Mouse (Mus musculus): ENCODE results near the gene Ttll4. TPM values are rescaled to one million over a fixed set of nuclear protein-coding genes. Genes with fewer than 3 reads are reported as not detected.

Gene Ttll4
- polyA plus RNA-seq, 1 experiment from 2014 or later = 15.8 TPM

GRCm38 (mm10) chr1:74713859-74714730 lies 52.5 kb downstream of the Ttll4 start:
- Histone ChIP-seq H3K4me1 (ENCODE audit: control insufficient read depth, insufficient read depth, low read length) (peaks cover 10% of the 10 kb centered on the region), H3K27me3 (ENCODE audit: control insufficient read depth, insufficient read depth, low read length) (no peaks in the 10 kb centered on the region), H3K9me3 (replicated peaks; ENCODE audit: control insufficient read depth, low read length) (no peaks in the 10 kb centered on the region), H3K27ac (ENCODE audit: low read depth, low read length) (no peak overlapping the region), H3K9ac (ENCODE audit: low read depth, low read length) (peak overlapping the region; percentile 85), H3K36me3 (ENCODE audit: control insufficient read depth, insufficient read depth, low read length) (no peaks in the 10 kb centered on the region), H3K4me3 (ENCODE audit: low read depth, low read length) (peak overlapping the region; percentile 61), H3K4me2 (peak overlapping the region; percentile 89)
- no peak for ATAC-seq (replicated peaks; ENCODE audit: insufficient number of reproducible peaks, low FRiP score, low TSS enrichment)
- 18% methylated on average over 12 of the region's 12 CpGs for WGBS (ENCODE audit: insufficient replicate concordance)

- ATAC-seq (replicated peaks; ENCODE audit: insufficient number of reproducible peaks, low FRiP score, low TSS enrichment) = no peak
- Histone ChIP-seq H3K9ac (ENCODE audit: low read depth, low read length) (no peak overlapping the region), H3K4me1 (ENCODE audit: control insufficient read depth, insufficient read depth, low read length) (peaks cover 10% of the 10 kb centered on the region), H3K27ac (ENCODE audit: low read depth, low read length) (no peak overlapping the region), H3K36me3 (ENCODE audit: control insufficient read depth, insufficient read depth, low read length) (no peaks in the 10 kb centered on the region), H3K27me3 (ENCODE audit: control insufficient read depth, insufficient read depth, low read length) (no peaks in the 10 kb centered on the region), H3K9me3 (replicated peaks; ENCODE audit: control insufficient read depth, low read length) (no peaks in the 10 kb centered on the region), H3K4me3 (ENCODE audit: low read depth, low read length) (no peak overlapping the region), H3K4me2 (no peak overlapping the region)
- 34% methylated on average over 2 of the region's 2 CpGs for WGBS (ENCODE audit: insufficient replicate concordance)
These were observed 53.4 kb downstream of the Ttll4 start for GRCm38 (mm10) chr1:74714967-74715366.

GRCm38 (mm10) chr1:74715468-74715867 lies 53.9 kb downstream of the Ttll4 start:
- no peak overlapping the region for H3K4me2 ChIP-seq
- WGBS (ENCODE audit: insufficient replicate concordance) = 67% methylated on average over 5 of the region's 5 CpGs
- H3K27ac ChIP-seq (ENCODE audit: low read depth, low read length) = no peak overlapping the region
- no peaks in the 10 kb centered on the region for H3K27me3 ChIP-seq (ENCODE audit: control insufficient read depth, insufficient read depth, low read length)
- H3K9me3 ChIP-seq (replicated peaks; ENCODE audit: control insufficient read depth, low read length) = no peaks in the 10 kb centered on the region
- no peak for ATAC-seq (replicated peaks; ENCODE audit: insufficient number of reproducible peaks, low FRiP score, low TSS enrichment)
- peaks cover 10% of the 10 kb centered on the region for H3K4me1 ChIP-seq (ENCODE audit: control insufficient read depth, insufficient read depth, low read length)
- no peak overlapping the region for H3K4me3 ChIP-seq (ENCODE audit: low read depth, low read length)
- no peaks in the 10 kb centered on the region for H3K36me3 ChIP-seq (ENCODE audit: control insufficient read depth, insufficient read depth, low read length)
- no peak overlapping the region for H3K9ac ChIP-seq (ENCODE audit: low read depth, low read length)

DNA sequence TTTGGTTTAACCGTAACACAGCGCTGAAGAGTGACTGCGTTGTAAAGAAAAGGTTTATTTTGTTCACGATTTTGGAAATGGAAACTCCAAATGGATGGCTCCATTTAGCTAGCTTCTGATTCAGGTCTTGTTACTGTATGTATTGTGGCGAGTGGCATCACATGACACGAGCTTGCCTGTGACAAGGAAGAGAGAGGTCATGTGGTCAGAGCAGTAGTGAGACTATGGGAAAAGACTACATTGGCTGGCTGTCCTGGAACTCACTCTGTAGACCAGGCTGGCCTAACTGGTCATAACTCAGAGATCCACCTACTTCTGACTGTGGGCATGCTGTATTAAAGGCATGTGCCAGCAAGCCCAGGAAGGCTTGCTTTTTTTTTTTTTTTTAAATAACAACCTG lies 54.3 kb downstream of the Ttll4 start:
- 83% methylated on average over 6 of the region's 6 CpGs for WGBS (ENCODE audit: insufficient replicate concordance)
- H3K4me2 ChIP-seq = no peak overlapping the region

DNA sequence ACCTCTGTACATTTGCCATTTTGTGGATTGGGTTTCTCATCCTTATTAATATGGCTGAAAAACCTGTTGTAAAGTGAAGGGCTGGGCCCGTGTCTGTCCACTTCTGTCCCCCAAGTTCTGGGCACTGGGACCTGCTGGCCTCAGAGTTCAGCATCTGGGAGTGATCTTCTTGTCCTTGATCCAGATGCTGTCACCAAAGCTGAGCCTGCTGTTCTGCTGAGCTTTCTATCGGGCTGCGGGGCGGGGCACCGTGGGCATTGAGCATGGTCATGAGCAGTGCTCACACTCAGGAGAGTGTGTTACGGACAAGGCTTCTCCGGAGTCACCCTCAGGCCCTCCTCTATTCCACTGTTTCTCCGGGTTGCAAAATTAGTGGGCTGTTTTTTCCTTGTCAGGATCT lies 56.6 kb downstream of the Ttll4 start:
- WGBS (ENCODE audit: insufficient replicate concordance) = 81% methylated on average over 8 of the region's 8 CpGs
- H3K4me1 ChIP-seq (ENCODE audit: control insufficient read depth, insufficient read depth, low read length) = peaks cover 3% of the 10 kb centered on the region; the same call in 1 of the 2 replicates
- H3K4me2 ChIP-seq = no peak overlapping the region
- ATAC-seq (replicated peaks; ENCODE audit: insufficient number of reproducible peaks, low FRiP score, low TSS enrichment) = no peak
- no peak overlapping the region for H3K9ac ChIP-seq (ENCODE audit: low read depth, low read length)
- no peaks in the 10 kb centered on the region for H3K36me3 ChIP-seq (ENCODE audit: control insufficient read depth, insufficient read depth, low read length)
- no peak overlapping the region for H3K27ac ChIP-seq (ENCODE audit: low read depth, low read length)
- no peaks in the 10 kb centered on the region for H3K9me3 ChIP-seq (replicated peaks; ENCODE audit: control insufficient read depth, low read length)
- H3K27me3 ChIP-seq (ENCODE audit: control insufficient read depth, insufficient read depth, low read length) = no peaks in the 10 kb centered on the region
- H3K4me3 ChIP-seq (ENCODE audit: low read depth, low read length) = no peak overlapping the region

More for the DNA sequence above, 54.3 kb downstream of the Ttll4 start:
- Histone ChIP-seq H3K36me3 (ENCODE audit: control insufficient read depth, insufficient read depth, low read length) (no peaks in the 10 kb centered on the region), H3K4me3 (ENCODE audit: low read depth, low read length) (no peak overlapping the region), H3K27ac (ENCODE audit: low read depth, low read length) (no peak overlapping the region), H3K9me3 (replicated peaks; ENCODE audit: control insufficient read depth, low read length) (no peaks in the 10 kb centered on the region), H3K9ac (ENCODE audit: low read depth, low read length) (no peak overlapping the region), H3K4me1 (ENCODE audit: control insufficient read depth, insufficient read depth, low read length) (peaks cover 10% of the 10 kb centered on the region), H3K27me3 (ENCODE audit: control insufficient read depth, insufficient read depth, low read length) (no peaks in the 10 kb centered on the region)
- ATAC-seq (replicated peaks; ENCODE audit: insufficient number of reproducible peaks, low FRiP score, low TSS enrichment) = no peak

- Histone ChIP-seq H3K36me3 (ENCODE audit: control insufficient read depth, insufficient read depth, low read length) (no peaks in the 10 kb centered on the region), H3K27ac (ENCODE audit: low read depth, low read length) (no peak overlapping the region), H3K4me1 (ENCODE audit: control insufficient read depth, insufficient read depth, low read length) (0 out of 2 replicates have a peak, but pooled peaks cover 3% of the 10 kb centered on the region), H3K4me3 (ENCODE audit: low read depth, low read length) (no peak overlapping the region), H3K4me2 (no peak overlapping the region), H3K9me3 (replicated peaks; ENCODE audit: control insufficient read depth, low read length) (0 out of 2 replicates have a peak, but pooled peaks cover 3% of the 10 kb centered on the region), H3K27me3 (ENCODE audit: control insufficient read depth, insufficient read depth, low read length) (no peaks in the 10 kb centered on the region), H3K9ac (ENCODE audit: low read depth, low read length) (no peak overlapping the region)
- 77% methylated on average over 3 of the region's 3 CpGs for WGBS (ENCODE audit: insufficient replicate concordance)
- no peak for ATAC-seq (replicated peaks; ENCODE audit: insufficient number of reproducible peaks, low FRiP score, low TSS enrichment)
These were observed 57.7 kb downstream of the Ttll4 start for GRCm38 (mm10) chr1:74719281-74719680.

GRCm38 (mm10) chr1:74721657-74722056 lies 60.1 kb downstream of the Ttll4 start:
- ATAC-seq (replicated peaks; ENCODE audit: insufficient number of reproducible peaks, low FRiP score, low TSS enrichment) = no peak
- Histone ChIP-seq H3K9me3 (replicated peaks; ENCODE audit: control insufficient read depth, low read length) (0 out of 2 replicates have a peak, but pooled peaks cover 3% of the 10 kb centered on the region), H3K27ac (ENCODE audit: low read depth, low read length) (no peak overlapping the region), H3K9ac (ENCODE audit: low read depth, low read length) (no peak overlapping the region), H3K4me3 (ENCODE audit: low read depth, low read length) (no peak overlapping the region), H3K4me1 (ENCODE audit: control insufficient read depth, insufficient read depth, low read length) (no peaks in the 10 kb centered on the region), H3K36me3 (ENCODE audit: control insufficient read depth, insufficient read depth, low read length) (no peaks in the 10 kb centered on the region), H3K27me3 (ENCODE audit: control insufficient read depth, insufficient read depth, low read length) (no peaks in the 10 kb centered on the region), H3K4me2 (no peak overlapping the region)
- WGBS (ENCODE audit: insufficient replicate concordance) = 75% methylated on average over 6 of the region's 6 CpGs

- H3K4me3 ChIP-seq (ENCODE audit: low read depth, low read length) = no peak overlapping the region
- H3K27ac ChIP-seq (ENCODE audit: low read depth, low read length) = no peak overlapping the region
- no peaks in the 10 kb centered on the region for H3K4me1 ChIP-seq (ENCODE audit: control insufficient read depth, insufficient read depth, low read length)
- H3K9me3 ChIP-seq (replicated peaks; ENCODE audit: control insufficient read depth, low read length) = 0 out of 2 replicates have a peak, but pooled peaks cover 3% of the 10 kb centered on the region
- 70% methylated on average over 2 of the region's 2 CpGs for whole genome bisulfite sequencing (ENCODE audit: insufficient replicate concordance)
- no peaks in the 10 kb centered on the region for H3K27me3 ChIP-seq (ENCODE audit: control insufficient read depth, insufficient read depth, low read length)
- ATAC-seq (replicated peaks; ENCODE audit: insufficient number of reproducible peaks, low FRiP score, low TSS enrichment) = no peak
- H3K36me3 ChIP-seq (ENCODE audit: control insufficient read depth, insufficient read depth, low read length) = no peaks in the 10 kb centered on the region
- no peak overlapping the region for H3K9ac ChIP-seq (ENCODE audit: low read depth, low read length)
- H3K4me2 ChIP-seq = no peak overlapping the region
These were observed 62.2 kb downstream of the Ttll4 start for GRCm38 (mm10) chr1:74723748-74724147.

GRCm38 (mm10) chr1:74726114-74726513 lies 64.6 kb downstream of the Ttll4 start:
- Histone ChIP-seq H3K27me3 (ENCODE audit: control insufficient read depth, insufficient read depth, low read length) (no peaks in the 10 kb centered on the region), H3K4me1 (ENCODE audit: control insufficient read depth, insufficient read depth, low read length) (no peaks in the 10 kb centered on the region), H3K4me3 (ENCODE audit: low read depth, low read length) (no peak overlapping the region), H3K9me3 (replicated peaks; ENCODE audit: control insufficient read depth, low read length) (0 out of 2 replicates have a peak, but pooled peaks cover 3% of the 10 kb centered on the region), H3K36me3 (ENCODE audit: control insufficient read depth, insufficient read depth, low read length) (no peaks in the 10 kb centered on the region), H3K9ac (ENCODE audit: low read depth, low read length) (no peak overlapping the region), H3K4me2 (no peak overlapping the region), H3K27ac (ENCODE audit: low read depth, low read length) (no peak overlapping the region)
- no peak for ATAC-seq (replicated peaks; ENCODE audit: insufficient number of reproducible peaks, low FRiP score, low TSS enrichment)
- WGBS (ENCODE audit: insufficient replicate concordance) = 68% methylated on average over 5 of the region's 5 CpGs
